Mouse (Mus musculus) neural tube, embryonic 11.5 days (tissue): ENCODE results near the gene Nrarp. TPM values are rescaled to one million over a fixed set of nuclear protein-coding genes. Genes with fewer than 3 reads are reported as not detected.

Source experiments
- ATAC-seq: fragments of 200-750 bp; cut with Nextera tagmentation; 2 replicates; pipeline ENCODE4 v1.8.0; 2017; ENCODE audit warnings: moderate number of reproducible peaks, mild to moderate bottlenecking, moderate TSS enrichment, moderate library complexity; ENCODE audit not compliant: insufficient read depth, low FRiP score, low TSS enrichment
- DNase-seq: peaks from one replicate; pipeline ENCODE4 v3.0.0-alpha.2; 2015; ENCODE audit warnings: low spot score
- H3K27ac ChIP-seq: fragments of 300-500 bp; sonication (generic); 2 replicates; pipeline ENCODE4 v1.5.1; 2014; ENCODE audit warnings: low read depth, mild to moderate bottlenecking, low read length
- H3K27me3 ChIP-seq: fragments of 300-500 bp; sonication (generic); 2 replicates; pipeline ENCODE4 v1.6.1; 2014; ENCODE audit warnings: mild to moderate bottlenecking, low read length, mixed read lengths; ENCODE audit not compliant: control insufficient read depth, insufficient read depth
- H3K36me3 ChIP-seq: fragments of 300-500 bp; sonication (generic); 2 replicates; pipeline ENCODE4 v1.6.1; 2014; ENCODE audit warnings: mild to moderate bottlenecking, low read length, moderate library complexity, mixed read lengths; ENCODE audit not compliant: control insufficient read depth, insufficient read depth
- H3K4me1 ChIP-seq: fragments of 300-500 bp; sonication (generic); 2 replicates; pipeline ENCODE4 v1.6.1; 2014; ENCODE audit warnings: low read length, mixed read lengths; ENCODE audit not compliant: control insufficient read depth, insufficient read depth
- H3K4me2 ChIP-seq: fragments of 300-500 bp; sonication (generic); 2 replicates; pipeline ENCODE4 v1.6.1; 2014; ENCODE audit warnings: low read depth, mild to moderate bottlenecking, moderate library complexity
- H3K4me3 ChIP-seq: fragments of 300-500 bp; sonication (generic); 2 replicates; pipeline ENCODE4 v1.5.1; 2014; ENCODE audit warnings: low read depth, low read length
- H3K9ac ChIP-seq: fragments of 300-500 bp; sonication (generic); 2 replicates; pipeline ENCODE4 v1.6.1; 2014; ENCODE audit warnings: mild to moderate bottlenecking, low read length
- H3K9me3 ChIP-seq: fragments of 300-500 bp; sonication (generic); 2 replicates; pipeline ENCODE4 v1.6.1; 2016; ENCODE audit warnings: low read length; ENCODE audit not compliant: control insufficient read depth
- WGBS: fragments of 180-500 bp; shearing (Covaris S2); extraction: QIAGEN DNeasy Blood & Tissue Kit; methylation state at CpG from one replicate; pipeline ENCODE4 v1.1.7; 2014; 5-methylcytosine and 5-hydroxymethylcytosine counted together
- polyA plus RNA-seq: library from polyadenylated mRNA; unstranded; fragments of >200 nt; fragmentation: Nextera tagmentation; extraction: Ambion mirVana; gene quantifications from 2 replicates; pipeline ENCODE4 v1.2.1, GENCODE M21; 2014

The Nrarp gene
- polyA plus RNA-seq, 1 experiment from 2014 or later: 57.8 TPM

- peak overlapping the region; percentile 54 for H3K4me2 ChIP-seq
These were observed 45.3 kb downstream of the Nrarp start for GRCm38 (mm10) chr2:25225811-25226379.

GRCm38 (mm10) chr2:25226864-25227263 lies 46.3 kb downstream of the Nrarp start:
- no peak for DNase-seq
- Histone ChIP-seq H3K9me3 (no peaks in the 10 kb centered on the region), H3K4me1 (peaks cover 11% of the 10 kb centered on the region), H3K9ac (no peak overlapping the region), H3K27me3 (no peaks in the 10 kb centered on the region), H3K4me2 (no peak overlapping the region), H3K4me3 (no peak overlapping the region), H3K27ac (no peak overlapping the region), H3K36me3 (no peaks in the 10 kb centered on the region)
- WGBS: 79% methylated on average over 5 of the region's 5 CpGs
- no peak for ATAC-seq

More at GRCm38 (mm10) chr2:25225811-25226379, 45.3 kb downstream of the Nrarp start:
- Histone ChIP-seq H3K4me1 (peaks cover 11% of the 10 kb centered on the region), H3K9ac (peak overlapping the region; percentile 70; the same call in 1 of the 2 replicates), H3K36me3 (no peaks in the 10 kb centered on the region), H3K27me3 (no peaks in the 10 kb centered on the region), H3K9me3 (no peaks in the 10 kb centered on the region), H3K27ac (peak overlapping the region; percentile 89; the same call in 1 of the 2 replicates), H3K4me3 (peak overlapping the region; percentile 78; the same call in 1 of the 2 replicates)
- DNase-seq (no peak), ATAC-seq (no peak)
- WGBS: 83% methylated on average over 8 of the region's 8 CpGs

GRCm38 (mm10) chr2:25227406-25227805 lies 46.8 kb downstream of the Nrarp start:
- Histone ChIP-seq H3K9me3 (no peaks in the 10 kb centered on the region), H3K4me2 (no peak overlapping the region), H3K4me3 (no peak overlapping the region), H3K4me1 (peaks cover 11% of the 10 kb centered on the region), H3K27me3 (no peaks in the 10 kb centered on the region), H3K27ac (no peak overlapping the region), H3K36me3 (no peaks in the 10 kb centered on the region), H3K9ac (no peak overlapping the region)
- DNase-seq (no peak), ATAC-seq (no peak)
- 87% methylated on average over 4 of the region's 4 CpGs for WGBS

GRCm38 (mm10) chr2:25228431-25228889 lies 47.9 kb downstream of the Nrarp start:
- Histone ChIP-seq H3K4me1 (peaks cover 7% of the 10 kb centered on the region), H3K4me2 (0 out of 2 replicates have a peak overlapping the region, but pooled peaks have one; percentile 27), H3K9me3 (no peaks in the 10 kb centered on the region), H3K9ac (no peak overlapping the region), H3K27me3 (no peaks in the 10 kb centered on the region), H3K27ac (no peak overlapping the region), H3K36me3 (no peaks in the 10 kb centered on the region), H3K4me3 (0 out of 2 replicates have a peak overlapping the region, but pooled peaks have one; percentile 4)
- ATAC-seq (no peak), DNase-seq (peak; percentile 83)
- under 1% methylated on average over 7 of the region's 7 CpGs for WGBS

- no peak overlapping the region for H3K27ac ChIP-seq
- ATAC-seq (no peak), DNase-seq (no peak)
- H3K27me3 ChIP-seq: no peaks in the 10 kb centered on the region
- H3K36me3 ChIP-seq: no peaks in the 10 kb centered on the region
- 0 out of 2 replicates have a peak overlapping the region, but pooled peaks have one; percentile 4 for H3K4me3 ChIP-seq
- peaks cover 5% of the 10 kb centered on the region; the same call in 1 of the 2 replicates for H3K4me1 ChIP-seq
- no peaks in the 10 kb centered on the region for H3K9me3 ChIP-seq
- no peak overlapping the region for H3K9ac ChIP-seq
- WGBS: 70% methylated on average over 6 of the region's 6 CpGs
- no peak overlapping the region for H3K4me2 ChIP-seq
These were observed 48.5 kb downstream of the Nrarp start for GRCm38 (mm10) chr2:25228995-25229530.

- no peaks in the 10 kb centered on the region for H3K36me3 ChIP-seq
- 83% methylated on average over 5 of the region's 5 CpGs for WGBS
These were observed 49.0 kb downstream of the Nrarp start for GRCm38 (mm10) chr2:25229582-25229981.

DNA sequence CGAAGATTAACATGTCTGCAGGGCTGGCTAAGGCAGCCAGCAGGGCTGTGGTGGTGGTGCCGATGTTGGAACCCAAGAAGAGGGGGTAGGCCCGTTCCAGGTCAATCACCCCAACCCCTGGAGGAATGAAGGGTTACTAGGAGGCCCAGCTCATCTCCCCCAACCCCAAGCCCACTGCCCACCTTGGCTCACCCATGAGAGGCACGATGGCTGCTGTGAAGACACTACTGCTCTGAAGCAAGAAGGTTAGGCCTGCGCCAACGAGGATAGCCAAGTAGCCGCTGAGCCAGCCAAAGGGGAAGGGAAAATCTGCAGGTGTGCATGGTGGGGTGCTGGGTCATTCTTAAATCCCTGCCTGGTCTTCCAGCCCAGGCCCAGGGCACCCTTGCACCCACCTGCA lies 50.0 kb downstream of the Nrarp start:
- H3K4me3 ChIP-seq: no peak overlapping the region
- H3K4me2 ChIP-seq: no peak overlapping the region
- ATAC-seq (no peak), DNase-seq (no peak)
- no peaks in the 10 kb centered on the region for H3K9me3 ChIP-seq
- no peaks in the 10 kb centered on the region for H3K27me3 ChIP-seq
- no peak overlapping the region for H3K27ac ChIP-seq
- 91% methylated on average over 7 of the region's 7 CpGs for WGBS
- H3K36me3 ChIP-seq: no peaks in the 10 kb centered on the region
- peaks cover under 1% of the 10 kb centered on the region; the same call in 1 of the 2 replicates for H3K4me1 ChIP-seq
- H3K9ac ChIP-seq: no peak overlapping the region

More at GRCm38 (mm10) chr2:25229582-25229981, 49.0 kb downstream of the Nrarp start:
- no peak for ATAC-seq
- peaks cover 5% of the 10 kb centered on the region; the same call in 1 of the 2 replicates for H3K4me1 ChIP-seq
- H3K27me3 ChIP-seq: no peaks in the 10 kb centered on the region
- no peaks in the 10 kb centered on the region for H3K9me3 ChIP-seq
- no peak overlapping the region for H3K4me3 ChIP-seq
- H3K9ac ChIP-seq: no peak overlapping the region
- no peak overlapping the region for H3K4me2 ChIP-seq
- DNase-seq: no peak
- no peak overlapping the region for H3K27ac ChIP-seq

DNA sequence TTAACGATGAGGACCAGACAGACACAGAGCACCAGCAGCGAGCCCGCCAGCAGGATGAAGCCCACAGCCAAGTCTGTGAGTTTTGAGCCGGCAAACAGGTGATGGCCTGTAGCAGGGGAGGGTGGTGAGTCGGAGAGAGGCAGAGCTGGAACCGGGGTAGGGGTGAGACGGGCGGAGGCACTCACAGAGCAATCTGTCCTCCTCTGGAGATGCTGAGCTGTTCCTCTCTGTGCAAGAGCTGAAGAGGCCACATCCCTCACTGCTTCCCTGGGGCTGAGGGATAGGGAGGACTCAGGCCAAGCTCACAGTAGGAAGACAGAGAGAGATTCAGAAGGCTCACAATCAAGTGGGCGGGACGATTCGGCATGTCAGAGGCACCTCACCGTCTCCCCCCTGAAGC lies 50.5 kb downstream of the Nrarp start:
- Histone ChIP-seq H3K4me1 (no peaks in the 10 kb centered on the region), H3K27ac (no peak overlapping the region), H3K36me3 (no peaks in the 10 kb centered on the region), H3K4me3 (no peak overlapping the region), H3K4me2 (no peak overlapping the region), H3K9me3 (no peaks in the 10 kb centered on the region), H3K9ac (no peak overlapping the region), H3K27me3 (no peaks in the 10 kb centered on the region)
- 54% methylated on average over 12 of the region's 12 CpGs for WGBS
- no peak for ATAC-seq
- no peak for DNase-seq
